Mouse (Mus musculus) hindbrain, embryonic 13.5 days (tissue): ENCODE data around the gene Lrrtm3. TPM values are rescaled to one million over a fixed set of nuclear protein-coding genes. Genes with fewer than 3 reads are reported as not detected.

Experiments
- ATAC-seq: fragments of 200-750 bp; cut with Nextera tagmentation; 2 replicates; pipeline ENCODE4 v1.8.0; 2017; ENCODE audit warnings: moderate TSS enrichment; ENCODE audit not compliant: low FRiP score
- H3K27ac ChIP-seq: fragments of 300-500 bp; sonication (generic); 2 replicates; pipeline ENCODE4 v1.5.1; 2015; ENCODE audit warnings: inconsistent platforms, mild to moderate bottlenecking, moderate library complexity
- H3K27me3 ChIP-seq: fragments of 300-500 bp; sonication (generic); 2 replicates; pipeline ENCODE4 v1.6.1; 2015; ENCODE audit warnings: mild to moderate bottlenecking, inconsistent platforms
- H3K36me3 ChIP-seq: fragments of 300-500 bp; sonication (generic); 2 replicates; pipeline ENCODE4 v1.6.1; 2015; ENCODE audit warnings: mild to moderate bottlenecking, inconsistent platforms
- H3K4me1 ChIP-seq: fragments of 300-500 bp; sonication (generic); replicated peaks from 2 replicates; pipeline ENCODE4 v1.6.1; 2015; ENCODE audit warnings: inconsistent platforms
- H3K4me2 ChIP-seq: fragments of 300-500 bp; sonication (generic); 2 replicates; pipeline ENCODE4 v1.6.1; 2015; ENCODE audit warnings: inconsistent platforms, mild to moderate bottlenecking, moderate library complexity
- H3K4me3 ChIP-seq: fragments of 300-500 bp; sonication (generic); 2 replicates; pipeline ENCODE4 v1.5.1; 2015; ENCODE audit warnings: mild to moderate bottlenecking, inconsistent platforms
- H3K9ac ChIP-seq: fragments of 300-500 bp; sonication (generic); 2 replicates; pipeline ENCODE4 v1.6.1; 2015; ENCODE audit warnings: mild to moderate bottlenecking, inconsistent platforms
- H3K9me3 ChIP-seq: fragments of 300-500 bp; sonication (generic); 2 replicates; pipeline ENCODE4 v1.6.1; 2016; ENCODE audit warnings: inconsistent platforms
- whole genome bisulfite sequencing: fragments of 180-500 bp; shearing (Covaris S2); methylation state at CpG from one replicate; pipeline ENCODE4 v1.1.7; 2015; 5-methylcytosine and 5-hydroxymethylcytosine counted together
- polyA plus RNA-seq: library from polyadenylated mRNA; unstranded; fragments of >200 nt; fragmentation: Nextera tagmentation; extraction: Ambion mirVana; gene quantifications from 2 replicates; pipeline ENCODE4 v1.2.1, GENCODE M21; 2015

Lrrtm3 gene
- polyA plus RNA-seq, 1 experiment from 2014 or later, result 27.7 TPM

GRCm38 (mm10) chr10:64023340-64023739, 66.7 kb downstream of the Lrrtm3 start:
- 73% methylated on average over 6 of the region's 6 CpGs for WGBS

DNA sequence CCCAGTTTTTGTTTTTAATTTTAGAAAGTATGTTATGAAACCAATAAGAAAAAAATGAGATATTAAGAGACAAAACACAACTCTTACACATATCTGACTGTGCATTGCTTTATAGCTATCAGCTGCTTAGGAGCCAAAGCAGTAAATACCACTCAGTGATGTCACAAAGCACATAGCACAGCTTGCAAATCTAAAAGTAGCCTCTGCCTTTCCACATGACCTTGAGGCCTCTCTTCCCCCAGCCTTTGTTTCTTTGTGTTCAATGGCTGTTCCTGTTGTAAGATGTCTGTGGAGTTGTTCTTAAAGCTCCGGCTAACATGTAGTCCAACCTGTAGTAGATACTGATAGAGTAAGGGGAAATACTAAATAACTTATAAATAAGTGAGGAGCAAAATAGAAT, 69.7 kb downstream of the Lrrtm3 start:
- Histone ChIP-seq H3K27me3 (no peaks in the 10 kb centered on the region), H3K4me2 (no peak overlapping the region), H3K9ac (no peak overlapping the region), H3K27ac (no peak overlapping the region), H3K4me3 (no peak overlapping the region), H3K4me1 (no peaks in the 10 kb centered on the region), H3K9me3 (no peaks in the 10 kb centered on the region), H3K36me3 (no peaks in the 10 kb centered on the region)
- 75% methylated on average over 1 of the region's 1 CpGs for WGBS
- no peak for ATAC-seq

More at GRCm38 (mm10) chr10:64023340-64023739, 66.7 kb downstream of the Lrrtm3 start:
- Histone ChIP-seq H3K4me2 (no peak overlapping the region), H3K27me3 (no peaks in the 10 kb centered on the region), H3K4me3 (no peak overlapping the region), H3K27ac (no peak overlapping the region), H3K9ac (no peak overlapping the region), H3K36me3 (no peaks in the 10 kb centered on the region), H3K4me1 (no peaks in the 10 kb centered on the region), H3K9me3 (no peaks in the 10 kb centered on the region)
- ATAC-seq, result no peak

DNA sequence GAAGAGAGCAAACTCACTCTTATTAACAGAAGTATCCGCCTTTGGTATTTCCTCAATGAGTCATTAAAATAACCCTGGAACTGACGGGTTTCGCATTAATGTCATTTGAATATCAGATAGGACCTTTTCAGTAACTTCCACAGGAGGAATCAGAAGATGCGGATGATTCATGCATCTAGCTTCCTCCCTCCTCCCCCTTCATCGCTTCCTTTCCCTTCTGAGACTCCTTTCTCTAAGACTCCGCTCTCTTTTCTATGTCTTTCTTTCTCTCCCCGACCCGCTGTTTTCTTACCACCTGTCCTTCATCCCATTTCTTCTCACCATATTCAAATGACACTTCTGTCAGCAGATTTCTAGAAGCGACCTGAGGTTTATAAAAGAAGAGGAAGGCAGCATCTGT, 88.1 kb downstream of the Lrrtm3 start:
- H3K36me3 ChIP-seq, result no peaks in the 10 kb centered on the region
- H3K4me2 ChIP-seq, result no peak overlapping the region
- H3K27ac ChIP-seq, result no peak overlapping the region
- H3K27me3 ChIP-seq, result no peaks in the 10 kb centered on the region
- no peaks in the 10 kb centered on the region for H3K4me1 ChIP-seq
- H3K4me3 ChIP-seq, result no peak overlapping the region
- 87% methylated on average over 9 of the region's 9 CpGs for WGBS
- ATAC-seq, result no peak
- H3K9me3 ChIP-seq, result no peaks in the 10 kb centered on the region
- no peak overlapping the region for H3K9ac ChIP-seq

GRCm38 (mm10) chr10:64001531-64001930, 88.5 kb downstream of the Lrrtm3 start:
- Histone ChIP-seq H3K27me3 (no peaks in the 10 kb centered on the region), H3K27ac (no peak overlapping the region), H3K4me3 (no peak overlapping the region), H3K9ac (no peak overlapping the region), H3K4me2 (no peak overlapping the region), H3K9me3 (no peaks in the 10 kb centered on the region), H3K4me1 (no peaks in the 10 kb centered on the region), H3K36me3 (no peaks in the 10 kb centered on the region)
- WGBS, result 79% methylated on average over 6 of the region's 6 CpGs
- no peak for ATAC-seq

DNA sequence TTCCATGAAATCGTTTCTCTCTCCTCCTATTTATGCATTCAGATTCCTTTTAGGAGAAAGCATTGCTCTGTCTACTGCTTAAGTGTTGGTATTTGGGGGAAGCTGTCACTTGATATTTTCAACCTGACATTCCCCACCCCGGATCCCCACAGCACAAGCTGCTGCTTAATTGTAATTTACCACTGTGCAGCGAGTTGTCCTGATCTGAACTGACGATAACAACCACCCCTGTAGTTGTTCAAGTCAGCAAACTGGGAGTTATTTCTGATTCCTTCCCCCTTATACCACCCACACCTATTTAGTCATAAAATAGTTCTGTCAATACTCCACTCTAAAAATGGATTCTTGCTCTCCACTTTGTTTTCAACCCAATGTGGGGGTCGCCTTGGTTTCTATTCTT, 95.8 kb downstream of the Lrrtm3 start:
- Histone ChIP-seq H3K4me3 (no peak overlapping the region), H3K4me1 (no peaks in the 10 kb centered on the region), H3K27ac (no peak overlapping the region), H3K9me3 (no peaks in the 10 kb centered on the region), H3K27me3 (no peaks in the 10 kb centered on the region), H3K4me2 (no peak overlapping the region), H3K9ac (no peak overlapping the region), H3K36me3 (no peaks in the 10 kb centered on the region)
- ATAC-seq, result no peak
- WGBS, result 87% methylated on average over 5 of the region's 5 CpGs

GRCm38 (mm10) chr10:63985576-63985975, 104.5 kb downstream of the Lrrtm3 start:
- ATAC-seq, result no peak
- Histone ChIP-seq H3K4me2 (no peak overlapping the region), H3K27me3 (no peaks in the 10 kb centered on the region), H3K9ac (no peak overlapping the region), H3K36me3 (no peaks in the 10 kb centered on the region), H3K9me3 (no peaks in the 10 kb centered on the region), H3K4me1 (no peaks in the 10 kb centered on the region), H3K27ac (no peak overlapping the region), H3K4me3 (no peak overlapping the region)
- WGBS, result 73% methylated on average over 4 of the region's 4 CpGs

- WGBS, result 87% methylated on average over 2 of the region's 2 CpGs
- no peak for ATAC-seq
- peaks cover 15% of the 10 kb centered on the region for H3K4me1 ChIP-seq
- no peaks in the 10 kb centered on the region for H3K27me3 ChIP-seq
- no peaks in the 10 kb centered on the region for H3K36me3 ChIP-seq
- no peak overlapping the region for H3K9ac ChIP-seq
- no peak overlapping the region for H3K4me3 ChIP-seq
- H3K9me3 ChIP-seq, result no peaks in the 10 kb centered on the region
- no peak overlapping the region for H3K27ac ChIP-seq
- no peak overlapping the region for H3K4me2 ChIP-seq
These were observed 110.7 kb downstream of the Lrrtm3 start for GRCm38 (mm10) chr10:63979410-63979809.

DNA sequence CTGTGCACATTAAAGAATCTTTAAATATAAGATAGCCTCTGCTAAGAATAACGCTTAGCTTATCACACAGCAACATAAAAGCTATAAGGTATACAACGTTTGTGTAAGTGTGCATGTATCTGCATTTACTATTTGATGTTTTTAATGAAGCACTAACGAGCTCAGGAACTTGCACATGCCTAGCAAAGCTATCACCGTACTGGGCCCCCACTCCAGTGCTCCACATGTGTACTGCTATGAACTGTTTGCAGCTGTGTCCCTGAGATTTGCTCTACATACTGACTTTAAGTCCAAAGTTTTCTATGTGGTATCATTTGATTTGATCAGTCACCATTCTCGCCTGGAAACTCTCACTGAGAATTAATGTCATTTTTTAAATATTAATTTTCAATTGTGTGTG, 111.1 kb downstream of the Lrrtm3 start:
- peaks cover 15% of the 10 kb centered on the region for H3K4me1 ChIP-seq
- 78% methylated on average over 5 of the region's 5 CpGs for WGBS
- no peak overlapping the region for H3K4me2 ChIP-seq
- peak; percentile 34 for ATAC-seq
- no peaks in the 10 kb centered on the region for H3K9me3 ChIP-seq
- no peak overlapping the region for H3K4me3 ChIP-seq
- H3K27ac ChIP-seq, result no peak overlapping the region
- H3K27me3 ChIP-seq, result no peaks in the 10 kb centered on the region
- H3K36me3 ChIP-seq, result no peaks in the 10 kb centered on the region
- H3K9ac ChIP-seq, result no peak overlapping the region

DNA sequence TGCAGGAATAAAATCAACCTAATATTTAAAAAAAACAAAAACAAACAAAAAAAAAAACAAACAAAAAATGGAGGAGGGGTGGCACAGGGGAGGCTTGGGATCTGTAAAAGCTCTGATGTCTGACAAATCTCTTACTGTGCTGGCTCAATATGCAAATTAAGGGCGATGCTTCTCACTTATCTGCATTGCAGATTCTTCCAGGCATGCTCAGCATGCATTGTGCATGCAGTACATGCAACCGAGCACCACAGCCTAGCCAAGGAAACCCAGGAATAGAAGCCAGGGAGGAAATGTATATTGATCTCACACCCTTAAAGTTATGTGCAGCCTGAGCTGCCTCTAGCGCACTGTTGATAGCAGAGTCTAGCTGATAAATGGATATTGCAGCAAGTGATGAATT, 111.5 kb downstream of the Lrrtm3 start:
- WGBS, result 15% methylated on average over 3 of the region's 3 CpGs
- no peak overlapping the region; the same call in 1 of the 2 replicates for H3K4me3 ChIP-seq
- H3K9ac ChIP-seq, result no peak overlapping the region; the same call in 1 of the 2 replicates
- H3K27me3 ChIP-seq, result no peaks in the 10 kb centered on the region
- no peaks in the 10 kb centered on the region for H3K9me3 ChIP-seq
- peak overlapping the region; percentile 81 for H3K27ac ChIP-seq
- peaks cover 15% of the 10 kb centered on the region for H3K4me1 ChIP-seq
- ATAC-seq, result peak; percentile 91
- H3K36me3 ChIP-seq, result no peaks in the 10 kb centered on the region
- peak overlapping the region; percentile 55 for H3K4me2 ChIP-seq

- Histone ChIP-seq H3K9me3 (no peaks in the 10 kb centered on the region), H3K9ac (peak overlapping the region; percentile 49)
These were observed 112.0 kb downstream of the Lrrtm3 start for GRCm38 (mm10) chr10:63978101-63978500.

DNA sequence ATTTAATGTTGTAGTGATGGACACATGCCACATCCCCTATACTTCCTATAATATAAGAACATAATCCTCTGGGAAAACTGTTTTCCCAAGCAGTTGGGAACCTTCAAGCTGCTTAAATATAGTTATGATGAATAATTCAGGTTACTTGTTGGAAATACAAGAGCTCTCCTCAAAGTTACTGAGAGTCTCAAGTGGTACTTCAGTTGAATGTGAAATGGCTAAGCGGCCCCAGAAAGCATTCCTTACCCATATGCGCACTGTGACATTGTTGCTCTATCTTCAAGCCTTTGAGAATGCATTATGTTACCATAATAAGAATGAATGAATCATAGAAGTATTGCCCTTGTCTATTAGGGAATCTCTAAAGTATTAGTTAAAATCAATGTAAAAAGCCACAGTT, 117.8 kb downstream of the Lrrtm3 start:
- Histone ChIP-seq H3K4me2 (no peak overlapping the region), H3K27ac (no peak overlapping the region)
- 94% methylated on average over 2 of the region's 2 CpGs for WGBS

More at GRCm38 (mm10) chr10:63978101-63978500, 112.0 kb downstream of the Lrrtm3 start:
- H3K4me1 ChIP-seq, result peaks cover 15% of the 10 kb centered on the region
- H3K27ac ChIP-seq, result peak overlapping the region; percentile 81
- peak overlapping the region; percentile 25 for H3K4me3 ChIP-seq
- H3K36me3 ChIP-seq, result no peaks in the 10 kb centered on the region
- WGBS, result 20% methylated on average over 11 of the region's 11 CpGs
- ATAC-seq, result no peak
- H3K27me3 ChIP-seq, result no peaks in the 10 kb centered on the region
- H3K4me2 ChIP-seq, result peak overlapping the region; percentile 55

DNA sequence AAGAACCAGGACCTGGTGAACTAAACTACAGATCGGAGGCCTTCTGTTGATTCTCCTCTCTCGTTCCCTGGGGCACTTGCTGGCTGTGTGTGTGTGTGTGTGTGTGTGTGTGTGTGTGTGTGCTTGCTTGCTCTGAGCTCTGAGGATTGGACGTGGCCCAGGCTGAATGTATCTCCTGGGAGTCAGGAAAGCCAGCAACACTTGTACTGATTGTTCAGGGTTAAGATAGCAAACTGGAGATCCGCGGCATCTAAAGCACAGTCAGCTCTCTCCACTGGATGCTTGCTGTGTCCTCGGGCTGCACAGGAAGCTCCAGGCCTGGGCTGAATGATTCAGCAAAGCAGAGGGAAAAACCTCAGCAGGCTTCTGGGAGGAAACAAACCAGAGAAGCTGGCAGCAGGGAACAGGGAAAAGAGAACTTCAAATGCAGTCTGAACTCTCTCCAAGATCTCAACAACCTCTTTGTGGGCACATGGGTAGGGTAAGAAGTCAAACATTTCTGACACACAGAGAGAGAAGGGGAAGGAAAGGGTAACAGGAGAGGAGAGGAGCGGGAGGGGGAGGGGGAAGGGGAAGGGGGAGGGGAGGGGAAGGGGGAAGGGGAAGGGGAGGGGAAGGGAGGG, 135.7 kb downstream of the Lrrtm3 start:
- H3K4me3 ChIP-seq, result no peak overlapping the region
- no peak for ATAC-seq
- WGBS, result 18% methylated on average over 6 of the region's 7 CpGs

More for the DNA sequence above, 117.8 kb downstream of the Lrrtm3 start:
- Histone ChIP-seq H3K4me1 (no peaks in the 10 kb centered on the region; the same call in 1 of the 2 replicates), H3K9me3 (no peaks in the 10 kb centered on the region), H3K27me3 (no peaks in the 10 kb centered on the region), H3K36me3 (no peaks in the 10 kb centered on the region), H3K4me3 (no peak overlapping the region), H3K9ac (no peak overlapping the region)
- ATAC-seq, result no peak

DNA sequence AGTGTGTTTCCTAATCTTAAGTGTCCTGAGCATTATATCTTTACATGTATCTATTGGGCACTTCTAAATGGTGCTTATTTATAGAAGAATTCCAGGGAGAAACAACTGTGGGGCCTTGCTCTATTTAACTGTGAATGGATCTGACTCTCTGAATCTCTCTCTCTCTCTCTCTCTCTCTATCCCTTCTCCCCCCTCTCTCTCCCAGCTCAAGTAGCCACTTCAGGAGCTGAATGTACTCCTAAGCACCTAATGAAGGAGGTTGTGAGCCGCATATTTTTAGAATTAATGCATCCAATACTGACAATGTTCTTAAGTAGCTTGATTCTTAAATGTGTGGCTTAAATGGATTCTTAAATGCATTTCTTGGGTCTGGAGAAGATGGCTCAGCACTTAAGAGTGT, 138.6 kb downstream of the Lrrtm3 start:
- Histone ChIP-seq H3K9ac (no peak overlapping the region), H3K4me1 (peaks cover 12% of the 10 kb centered on the region), H3K27me3 (0 out of 2 replicates have a peak, but pooled peaks cover 5% of the 10 kb centered on the region), H3K27ac (no peak overlapping the region), H3K36me3 (no peaks in the 10 kb centered on the region), H3K4me3 (no peak overlapping the region), H3K4me2 (no peak overlapping the region), H3K9me3 (no peaks in the 10 kb centered on the region)
- 92% methylated on average over 1 of the region's 1 CpGs for WGBS
- no peak for ATAC-seq

More for the DNA sequence above, 135.7 kb downstream of the Lrrtm3 start:
- H3K4me2 ChIP-seq, result no peak overlapping the region
- H3K27me3 ChIP-seq, result no peaks in the 10 kb centered on the region
- H3K9me3 ChIP-seq, result no peaks in the 10 kb centered on the region
- no peak overlapping the region for H3K9ac ChIP-seq
- no peaks in the 10 kb centered on the region for H3K36me3 ChIP-seq
- peak overlapping the region; percentile 23; the same call in 1 of the 2 replicates for H3K27ac ChIP-seq
- peaks cover 10% of the 10 kb centered on the region for H3K4me1 ChIP-seq
